Mouse (Mus musculus) E14TG2a.4 (cell line): ENCODE measurements around the gene Zbtb39.

ENCODE experiments used
- CTCF ChIP-seq: conservative IDR thresholded peaks from 2 replicates; pipeline ENCODE4 v1.5.1; 2014; ENCODE audit warnings: low read length
- POU5F1 ChIP-seq: IDR thresholded peaks from 2 replicates; pipeline ENCODE4 v1.6.1; 2014; ENCODE audit warnings: low read length, borderline replicate concordance

- TF ChIP-seq CTCF: no peak
- TF ChIP-seq POU5F1: no peak
These were observed 36.0 kb upstream of the Zbtb39 start for GRCm38 (mm10) chr10:127703299-127703698.
